Mouse (Mus musculus) gastrocnemius, adult 2 months (tissue): ENCODE data around the gene Far2. TPM values are rescaled to one million over a fixed set of nuclear protein-coding genes. Genes with fewer than 3 reads are reported as not detected.
A peak's percentile ranks its signal among the peaks of the same experiment; 100 is the strongest.
"Not testable (repeated sequence)": the region's sequence is repeated elsewhere in the genome, so short reads cannot be mapped to it uniquely, and the experiment has no call there.

Experiments used
- DNase-seq: peaks from one replicate; pipeline ENCODE4 v3.0.0; 2022
- H3K27ac ChIP-seq: fragments of 200-600 bp; 2 replicates; pipeline ENCODE4 v1.8.1; 2022; ENCODE audit warnings: mild to moderate bottlenecking
- H3K4me3 ChIP-seq: fragments of 200-600 bp; 2 replicates; pipeline ENCODE4 v1.8.1; 2022; ENCODE audit warnings: mild to moderate bottlenecking, moderate library complexity
- CTCF ChIP-seq: fragments of 200-600 bp; IDR thresholded peaks from 2 replicates; pipeline ENCODE4 v1.8.1; 2022; ENCODE audit warnings: antibody characterized with exemption, mild to moderate bottlenecking, moderate library complexity
- intact Hi-C: fragments of 180-260 bp; cut with DNase I; formaldehyde crosslinking; loops from one replicate; pipeline ENCODE4 v1.15.1; 2025
- total RNA-seq, 2 experiments: library from RNA; stranded (reverse); gene quantifications; 2 replicates each; pipeline ENCODE4 v1.2.3; 2021

Far2 gene
- total RNA-seq, 2 experiments from 2014 or later, result 0.08 TPM

DNA sequence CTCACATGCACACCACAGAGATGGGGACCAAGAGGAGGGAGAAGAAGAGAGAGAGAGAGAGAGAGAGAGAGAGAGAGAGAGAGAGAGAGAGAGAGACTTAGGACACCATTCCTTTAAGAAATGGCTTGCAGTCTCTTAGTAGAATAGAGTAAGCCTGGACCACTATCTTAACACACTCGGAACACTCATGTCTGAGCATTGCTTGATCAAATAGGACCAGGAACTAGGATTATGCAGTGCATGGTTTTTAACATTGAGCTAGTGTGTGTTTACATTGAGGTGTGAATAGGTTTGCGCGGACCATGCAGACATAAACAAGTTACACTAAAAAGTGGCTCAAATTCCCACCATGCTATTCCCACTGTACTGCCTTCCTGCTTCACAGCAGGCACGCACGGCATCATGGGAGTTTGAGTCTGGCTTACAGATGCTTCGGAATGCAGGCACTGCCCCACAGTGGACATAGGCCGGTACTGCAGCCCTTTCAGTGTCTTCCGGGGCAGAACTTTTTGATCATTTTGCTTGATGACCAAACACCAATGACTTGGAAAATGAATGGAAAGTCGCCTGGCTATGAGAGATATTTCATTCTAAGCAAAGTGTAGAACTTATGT is 88.8 kb downstream of the Far2 start:
- peak; percentile 86 for TF ChIP-seq CTCF
- no peak overlapping the region for H3K27ac ChIP-seq
- intact Hi-C loops, result no loop called here
- DNase-seq, result peak; percentile 73
- no peak overlapping the region for H3K4me3 ChIP-seq

DNA sequence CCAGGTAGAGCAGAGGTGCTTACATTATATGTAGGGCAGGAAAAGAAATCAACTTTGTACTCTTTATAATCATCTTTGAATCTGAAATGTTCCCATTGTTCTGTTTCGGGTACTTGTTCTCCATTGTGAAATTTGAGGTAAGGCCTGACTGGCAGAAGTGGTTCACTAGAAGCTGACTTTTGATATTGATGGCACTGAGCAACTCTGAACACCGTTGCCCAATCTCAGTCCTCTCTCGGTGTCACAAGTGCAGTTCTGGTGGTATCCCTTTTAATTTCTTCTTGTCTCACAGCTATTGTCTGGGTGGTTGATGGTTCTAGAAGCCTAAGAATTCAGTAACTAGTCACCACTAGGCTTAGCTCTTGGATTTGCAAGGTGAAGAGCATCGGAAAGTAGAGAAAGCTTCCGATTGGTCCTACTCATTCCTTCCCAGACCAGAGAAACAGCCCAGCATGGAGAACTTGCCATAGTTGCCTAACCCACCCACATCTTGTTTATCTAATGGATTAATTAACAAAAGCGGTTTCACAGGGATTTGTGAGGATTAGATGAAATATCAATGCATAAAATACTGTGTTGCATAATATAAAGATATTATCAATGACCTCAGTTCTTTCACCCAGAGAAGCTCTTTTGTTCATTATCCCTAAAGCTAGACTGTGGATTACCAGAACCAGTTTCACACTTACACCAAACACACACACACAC is 92.4 kb downstream of the Far2 start:
- no peak overlapping the region for H3K27ac ChIP-seq
- no peak for DNase-seq
- intact Hi-C loops, result no loop called here
- TF ChIP-seq CTCF, result no peak
- no peak overlapping the region for H3K4me3 ChIP-seq

DNA sequence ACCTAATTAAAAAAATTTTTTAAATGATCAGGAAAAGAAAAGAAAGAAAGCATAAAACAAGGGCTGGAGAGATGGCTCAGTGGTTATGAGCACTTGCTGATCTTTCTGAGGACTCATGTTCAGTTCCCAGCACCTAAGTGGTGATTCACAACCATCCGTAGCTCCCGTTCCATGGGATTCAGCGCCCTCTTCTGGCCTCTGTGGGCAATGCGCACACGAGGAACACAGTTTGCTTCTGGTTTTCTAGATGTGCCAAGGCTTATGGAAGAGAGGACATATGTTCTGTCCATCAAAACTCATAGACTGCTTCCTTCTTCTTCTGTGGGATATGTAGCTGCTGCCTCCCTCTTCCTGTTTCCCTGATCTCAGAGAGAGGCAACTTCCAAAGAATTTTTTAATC is 94.8 kb downstream of the Far2 start:
- Histone ChIP-seq H3K4me3 (no peak overlapping the region), H3K27ac (no peak overlapping the region)
- DNase-seq, result no peak
- no peak for TF ChIP-seq CTCF
- intact Hi-C loops, result no loop called here

DNA sequence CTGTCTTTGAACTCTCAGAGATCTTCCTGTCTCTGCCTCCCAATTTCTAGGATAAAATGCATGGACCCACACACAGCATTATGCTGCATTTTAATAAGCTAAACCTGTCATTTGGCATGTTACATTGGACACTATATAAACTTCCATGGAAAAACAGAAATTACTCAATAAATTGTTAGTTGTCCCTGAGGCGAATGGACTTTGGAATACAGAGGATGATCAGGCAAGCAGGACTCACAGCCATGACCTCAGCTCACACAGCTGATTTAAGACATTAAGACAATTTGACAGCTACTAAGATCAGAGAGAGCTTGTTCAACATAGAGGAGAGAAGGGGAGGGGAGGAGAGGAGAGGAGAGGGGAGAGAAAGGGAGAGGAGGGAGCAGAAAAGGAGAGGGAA is 95.4 kb downstream of the Far2 start:
- no peak for DNase-seq

DNA sequence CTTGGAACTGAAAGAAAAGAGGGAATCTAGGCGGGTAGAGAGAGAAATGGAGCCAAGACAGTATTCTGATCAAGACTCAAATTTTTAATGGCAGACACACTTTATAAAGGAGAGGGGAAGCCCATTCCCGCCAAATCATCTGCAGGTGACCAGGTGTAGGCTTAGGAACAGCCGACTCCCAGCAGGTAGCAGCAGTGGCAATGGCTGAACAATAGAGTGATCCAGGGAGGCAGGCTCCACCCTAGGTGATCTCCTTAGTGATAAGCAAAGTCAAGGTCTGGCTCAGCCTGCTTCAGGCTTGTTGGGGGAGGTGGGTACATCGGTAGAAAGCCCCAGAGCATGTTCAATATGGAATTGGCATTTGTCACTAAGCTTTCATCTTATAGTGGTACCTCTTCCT is 105.2 kb downstream of the Far2 start:
- H3K27ac ChIP-seq, intact Hi-C loops, H3K4me3 ChIP-seq, DNase-seq: not testable (repeated sequence)

More for the DNA sequence above, 95.4 kb downstream of the Far2 start:
- TF ChIP-seq CTCF, result no peak
- Histone ChIP-seq H3K4me3 (no peak overlapping the region), H3K27ac (no peak overlapping the region)
- intact Hi-C loops, result no loop called here

DNA sequence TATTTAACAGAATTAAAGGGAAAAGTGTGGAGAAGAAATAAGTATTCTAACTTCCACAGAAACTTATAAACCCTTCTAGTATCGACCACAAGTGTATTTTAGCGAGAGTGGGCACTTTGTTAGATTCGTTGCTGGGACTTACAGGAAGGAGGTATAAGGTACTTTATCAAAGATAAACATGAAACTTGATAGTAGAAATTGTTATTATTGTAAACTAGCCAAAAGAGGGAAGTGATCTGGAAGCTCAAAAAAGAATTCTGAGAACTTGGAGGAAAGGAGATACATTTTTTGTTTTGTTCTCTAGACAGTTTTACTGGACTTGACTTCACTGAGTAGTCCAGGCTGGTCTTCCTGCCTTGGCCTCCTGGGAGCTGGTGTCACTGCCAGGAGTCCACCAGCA is 125.8 kb downstream of the Far2 start:
- TF ChIP-seq CTCF, result no peak
- no peak for DNase-seq
- Histone ChIP-seq H3K27ac (no peak overlapping the region), H3K4me3 (no peak overlapping the region)
- intact Hi-C loops, result no loop called here

DNA sequence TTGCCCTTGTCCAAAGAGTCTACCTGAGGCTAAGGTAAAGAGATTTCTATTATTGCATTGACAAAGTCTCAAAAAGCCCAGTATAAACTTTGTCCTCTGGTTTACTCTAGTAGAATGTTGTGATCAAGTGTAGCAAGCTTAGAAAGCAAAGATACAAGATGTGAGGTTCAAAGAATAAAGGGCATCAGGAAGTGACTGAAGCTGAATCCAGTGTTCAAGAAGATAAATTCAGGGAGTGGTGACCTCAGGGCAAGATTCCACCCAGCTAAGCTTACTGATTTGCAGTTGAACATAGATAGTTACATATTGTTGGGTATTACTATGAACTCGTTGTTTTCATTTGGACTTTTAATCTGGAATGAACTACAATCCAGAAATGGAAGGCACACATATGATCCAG is 138.6 kb downstream of the Far2 start:
- intact Hi-C loops, result no loop called here
- TF ChIP-seq CTCF, result no peak
- no peak for DNase-seq

DNA sequence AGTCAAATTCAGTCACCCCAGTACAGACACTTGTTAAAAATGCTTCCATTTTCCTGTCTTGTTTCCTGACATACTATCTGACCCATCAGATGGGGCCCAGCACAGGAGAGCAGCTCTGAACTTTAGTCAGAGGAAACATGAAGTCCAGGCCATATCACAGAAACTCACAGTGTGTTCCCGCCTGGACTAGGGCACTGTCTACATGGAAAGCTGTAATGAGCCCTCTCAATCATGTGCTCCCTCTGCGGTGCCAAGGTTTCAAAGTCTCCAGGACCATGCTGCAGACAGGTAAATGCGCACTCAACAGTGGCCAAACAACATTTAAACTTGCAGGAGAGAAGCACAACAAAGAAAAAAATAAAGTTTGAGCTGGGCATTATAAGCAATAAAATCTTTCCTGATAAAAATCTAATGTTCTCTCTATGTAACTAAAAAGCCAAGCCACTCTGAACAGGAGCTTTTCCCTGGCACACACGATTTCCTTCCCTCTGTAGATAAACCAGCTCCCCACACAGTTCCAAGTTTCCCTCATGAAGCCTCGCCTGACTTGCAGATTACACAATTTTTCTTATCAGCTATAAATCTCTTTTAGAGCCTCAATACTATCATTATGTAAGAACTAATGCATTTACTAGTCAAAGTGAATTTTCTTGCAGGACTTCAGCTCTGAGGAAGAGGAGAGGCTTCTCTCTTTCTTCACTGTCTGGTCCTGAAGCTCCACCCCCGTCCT is 147.1 kb downstream of the Far2 start:
- no peak for DNase-seq
- intact Hi-C loops, result no loop called here
- TF ChIP-seq CTCF, result no peak
- H3K4me3 ChIP-seq, result no peak overlapping the region
- H3K27ac ChIP-seq, result no peak overlapping the region

More for the DNA sequence above, 138.6 kb downstream of the Far2 start:
- Histone ChIP-seq H3K27ac (no peak overlapping the region), H3K4me3 (no peak overlapping the region)

DNA sequence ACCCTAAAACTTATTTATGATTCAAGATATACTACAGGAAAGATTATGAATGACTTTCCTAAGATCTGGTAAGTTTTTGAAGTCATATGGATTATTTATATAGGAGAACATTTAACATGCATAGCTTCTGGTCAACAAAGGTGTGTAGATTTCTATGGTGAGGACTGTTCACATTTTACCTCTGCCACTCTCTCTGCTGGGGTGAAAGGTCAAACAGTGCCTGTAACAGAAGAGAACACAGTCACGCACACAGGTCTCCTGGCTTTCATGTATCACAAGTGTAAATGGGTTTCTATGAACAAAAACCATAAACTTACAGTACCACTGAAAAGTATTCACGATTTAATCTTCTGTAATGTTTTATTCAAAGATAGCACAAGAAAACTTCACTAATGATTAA is 152.1 kb downstream of the Far2 start:
- no peak overlapping the region for H3K27ac ChIP-seq
- no peak for TF ChIP-seq CTCF
- DNase-seq, result no peak
- H3K4me3 ChIP-seq, result no peak overlapping the region
- intact Hi-C loops, result no loop called here

DNA sequence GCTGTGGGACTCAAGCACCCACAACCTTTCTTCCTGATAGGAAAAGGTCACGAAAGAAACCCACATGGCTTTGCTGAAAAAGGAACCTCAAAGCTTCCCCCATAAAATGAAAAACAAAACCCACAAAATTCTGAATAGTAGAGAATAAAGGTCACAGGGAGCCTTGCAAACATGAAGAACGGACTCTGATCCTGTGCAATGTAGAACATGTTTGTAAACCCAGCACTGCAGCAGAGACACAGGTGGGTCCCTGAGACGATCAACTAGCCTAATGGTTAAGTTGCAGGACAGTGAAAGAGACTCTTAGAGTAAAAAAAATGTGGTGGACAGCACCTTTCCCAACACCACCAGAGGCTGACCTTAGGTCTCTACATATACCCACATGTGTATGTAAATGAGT is 152.7 kb downstream of the Far2 start:
- TF ChIP-seq CTCF, result no peak
- no peak overlapping the region for H3K4me3 ChIP-seq
- no peak overlapping the region for H3K27ac ChIP-seq
- DNase-seq, result no peak
- intact Hi-C loops, result no loop called here

DNA sequence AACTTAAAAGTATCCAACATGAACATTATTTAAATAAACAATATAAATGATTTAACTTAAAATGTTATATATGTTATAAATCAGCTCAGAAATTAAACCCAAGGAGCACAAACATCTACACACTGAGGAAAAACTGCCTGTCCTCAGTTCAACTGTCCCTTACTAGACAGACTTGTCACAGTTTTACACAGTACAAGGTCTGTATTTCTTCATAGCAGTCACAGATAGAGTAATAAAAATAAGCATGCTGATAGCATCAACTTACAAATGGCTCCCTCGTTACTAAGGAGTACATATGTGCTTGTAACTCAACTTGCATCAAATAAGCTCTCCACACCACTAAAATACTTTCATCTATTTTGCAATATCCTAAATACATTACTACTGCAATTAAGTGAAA is 158.1 kb downstream of the Far2 start:
- intact Hi-C loops, result no loop called here
- TF ChIP-seq CTCF, result no peak
- Histone ChIP-seq H3K27ac (no peak overlapping the region), H3K4me3 (no peak overlapping the region)
- DNase-seq, result no peak

DNA sequence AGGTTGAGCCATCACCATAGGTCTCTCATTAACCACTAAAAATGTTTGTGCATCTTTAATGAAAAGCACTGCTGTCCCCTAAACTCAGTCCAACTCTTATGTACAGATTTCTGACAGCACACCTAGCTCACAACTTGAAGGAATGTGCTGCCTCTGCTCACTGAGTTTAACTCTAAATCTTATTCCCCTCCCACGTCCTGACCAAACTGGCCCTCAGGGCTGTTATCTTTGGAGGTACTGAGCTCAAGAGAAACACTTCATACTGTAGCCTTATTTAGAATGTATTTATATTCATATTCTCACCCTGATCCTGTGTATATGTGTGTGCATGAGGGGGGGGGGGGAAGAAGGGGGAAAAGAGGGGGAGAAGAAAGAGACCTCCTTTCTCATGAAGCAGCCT is 160.5 kb downstream of the Far2 start:
- no peak for TF ChIP-seq CTCF
- no peak for DNase-seq
- intact Hi-C loops, result no loop called here
- Histone ChIP-seq H3K27ac (no peak overlapping the region), H3K4me3 (no peak overlapping the region)

DNA sequence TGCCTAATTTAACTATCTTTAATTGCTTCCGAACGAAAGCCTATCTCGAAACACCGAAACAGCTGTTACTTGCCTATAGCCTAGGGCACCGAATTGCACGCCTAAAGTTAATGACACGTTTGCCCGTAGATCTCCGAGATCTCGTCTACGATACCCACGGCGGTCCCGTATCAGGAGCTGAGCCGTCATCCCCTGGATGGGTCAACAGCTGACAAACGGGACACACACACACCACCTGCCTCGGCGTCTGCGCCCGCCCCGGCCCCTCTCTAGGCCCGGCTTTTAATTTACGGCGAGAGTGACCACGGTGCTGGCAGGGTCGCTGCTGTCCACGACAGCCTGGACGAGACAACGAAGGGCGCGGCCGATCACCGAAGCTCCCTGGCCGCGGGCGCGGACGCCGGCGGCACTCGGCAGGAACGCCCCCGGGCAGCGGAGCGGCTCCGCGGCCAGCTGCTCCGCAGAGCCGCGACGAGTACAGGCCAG is 164.4 kb downstream of the Far2 start:
- intact Hi-C loops, result loop anchor here (10.0 kb wide), 2 partner anchors 703 to 973 kb away; partner anchors contain the start of gene Amn1
- H3K27ac ChIP-seq, result peak overlapping the region; percentile 95
- no peak for DNase-seq
- peak overlapping the region; percentile 93 for H3K4me3 ChIP-seq
- TF ChIP-seq CTCF, result no peak
